Mouse (Mus musculus): Measurements from ENCODE around the gene Rcn3.

DNA sequence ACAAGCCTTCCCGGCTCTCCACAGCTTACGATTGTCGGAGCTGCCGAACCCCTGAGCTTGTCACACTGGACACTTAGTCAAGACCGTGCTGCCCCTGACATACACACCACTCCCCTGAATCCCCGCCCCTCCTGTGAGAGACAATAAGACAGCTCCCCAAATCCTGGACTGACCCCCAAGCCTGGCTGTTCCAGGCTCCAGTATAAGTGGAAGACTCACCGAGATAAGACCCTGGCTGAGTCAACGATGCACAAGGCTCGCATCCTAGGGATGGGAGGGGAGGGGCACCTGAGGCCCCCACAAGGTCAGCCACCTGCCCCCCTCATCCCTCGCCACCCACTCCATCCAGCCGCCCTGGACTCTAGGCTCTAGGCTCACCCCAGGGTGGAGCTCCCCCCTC is 39.8 kb upstream of the Rcn3 start:
- TF ChIP-seq CTCF (IDR thresholded peaks at IDR 0.05) (no peak), EP300 (IDR thresholded peaks at IDR 0.05) (no peak)

Measured in lung, postnatal 0 days (tissue).